Mouse (Mus musculus) right cerebral cortex, postnatal 14 days (tissue): Measurements from ENCODE around the gene Rpl36al.

Source experiments
- DNase-seq: peaks from one replicate; pipeline ENCODE4 v3.0.0; 2022

Rpl36al gene

GRCm38 (mm10) chr12:69183583-69184308, at the start of gene Rpl36al, which contains the start of gene Mgat2:
TSS of gene Rpl36al (minus strand) at chr12:69184083.
TSS of gene Mgat2 (plus strand) at chr12:69184157.
- DNase-seq = peak; percentile 100

GRCm38 (mm10) chr12:69229251-69229650, 45.4 kb upstream of the Rpl36al start:
- no peak for DNase-seq

DNA sequence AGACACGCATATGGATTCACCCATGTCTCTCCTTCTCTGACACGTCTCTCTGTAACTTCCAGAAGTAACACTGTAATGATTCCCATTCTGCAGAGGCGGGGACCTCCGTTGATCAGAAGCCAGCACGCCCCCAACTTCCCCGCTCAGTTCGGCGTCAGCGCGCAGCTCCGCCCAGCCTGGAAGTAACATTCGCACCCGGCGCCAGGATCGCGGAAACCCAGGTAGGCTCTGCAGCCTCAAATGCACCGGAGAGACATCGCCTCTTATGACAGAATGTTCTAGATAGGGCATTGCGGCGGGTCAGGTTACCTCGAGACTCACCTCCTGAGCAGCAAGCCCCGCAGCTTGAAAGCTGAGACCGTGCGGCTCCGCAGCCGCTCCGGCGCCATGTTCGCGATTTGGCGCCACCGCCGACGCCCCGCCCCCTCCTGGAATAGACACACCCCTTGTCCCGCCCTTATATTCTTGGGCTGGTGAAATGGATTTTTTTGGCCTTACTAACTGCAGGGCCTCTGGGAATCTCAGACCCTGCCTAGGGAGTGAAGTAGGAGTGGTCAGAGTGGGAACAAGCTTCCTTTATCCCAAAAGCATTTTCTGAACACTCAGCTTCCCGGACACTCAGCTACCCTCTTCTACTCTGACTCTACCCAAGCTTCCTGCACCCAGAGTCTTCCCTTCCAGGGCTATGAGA, 44.0 kb upstream of the Rpl36al start, which contains the start of gene Pole2:
Pole2 (minus strand) TSS at position 420 of the 691 bp plus-strand sequence.
- DNase-seq = peak; percentile 83

DNA sequence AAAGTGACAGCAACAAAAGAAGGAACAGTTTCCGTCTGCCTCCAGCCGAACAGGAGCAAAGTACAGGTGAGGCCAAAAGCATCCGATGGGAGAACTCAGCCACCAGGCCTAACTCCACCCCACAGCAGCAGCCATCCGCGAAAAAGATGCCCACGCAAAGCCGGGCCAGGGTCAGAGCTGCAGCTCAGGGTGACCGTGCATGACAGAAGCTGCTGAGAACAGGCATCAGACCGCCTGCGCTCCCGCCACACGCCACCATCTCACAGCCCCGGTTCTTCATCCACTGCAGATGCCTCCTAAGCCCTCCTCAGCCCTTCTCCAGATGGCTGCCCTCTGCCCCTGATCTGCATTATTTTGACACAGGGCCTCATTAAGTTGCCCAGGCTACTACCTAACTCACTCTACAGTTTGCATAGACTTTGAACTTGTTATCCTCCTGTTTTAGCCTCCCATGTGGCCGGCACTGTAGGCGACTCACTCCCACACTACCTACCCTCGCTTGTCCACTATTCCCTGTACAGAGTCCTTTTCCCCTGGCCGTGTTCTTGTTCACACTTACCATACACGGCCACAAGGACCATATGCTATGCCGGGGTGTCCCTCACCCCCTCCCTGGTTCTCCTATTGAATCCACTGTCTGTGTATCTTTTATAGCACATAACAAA, 36.9 kb upstream of the Rpl36al start:
- DNase-seq = no peak

GRCm38 (mm10) chr12:69216587-69216986, 32.7 kb upstream of the Rpl36al start:
- no peak for DNase-seq

DNA sequence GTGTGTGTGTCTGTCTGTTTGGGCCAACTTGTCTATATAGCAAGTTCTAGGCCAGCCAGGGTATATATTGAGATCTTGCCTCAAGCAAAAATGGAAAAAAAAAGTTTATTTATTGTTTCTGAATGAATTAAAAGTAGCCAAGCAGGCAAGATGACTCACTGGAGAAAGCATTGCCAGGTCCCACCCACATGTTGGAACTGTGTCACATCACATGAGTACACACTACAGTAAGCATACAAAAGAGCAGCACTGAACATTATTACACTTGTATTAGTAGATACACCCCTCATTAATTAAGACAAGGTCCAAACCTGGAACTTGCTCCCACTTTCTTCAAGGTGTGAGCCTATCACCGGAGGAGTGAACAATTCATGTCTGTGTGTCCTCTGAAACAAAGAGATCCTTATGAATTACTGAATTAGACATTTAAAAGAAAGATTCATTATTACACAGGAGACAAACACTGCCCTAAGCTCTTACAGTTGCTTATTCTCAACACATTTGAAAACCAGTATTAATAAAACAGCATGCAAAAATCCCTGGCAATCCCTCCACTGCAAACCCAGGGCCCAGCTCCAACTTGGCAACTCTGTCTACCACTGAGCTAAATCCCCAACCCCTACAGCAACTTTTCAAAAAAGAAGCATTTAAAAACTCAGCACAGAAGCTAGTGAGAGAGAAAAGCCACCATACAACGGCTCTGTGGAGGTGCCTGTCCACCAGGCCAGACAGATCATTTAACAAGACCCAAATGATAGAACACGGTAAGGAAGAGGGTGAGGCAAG, 31.3 kb upstream of the Rpl36al start:
- peak; percentile 42 for DNase-seq

- DNase-seq = no peak
Measured at GRCm38 (mm10) chr12:69214393-69214792, 30.5 kb upstream of the Rpl36al start.

- no peak for DNase-seq
Measured at GRCm38 (mm10) chr12:69213186-69213777, 29.4 kb upstream of the Rpl36al start.

- DNase-seq = no peak
Measured at GRCm38 (mm10) chr12:69211057-69211456, 27.2 kb upstream of the Rpl36al start.

DNA sequence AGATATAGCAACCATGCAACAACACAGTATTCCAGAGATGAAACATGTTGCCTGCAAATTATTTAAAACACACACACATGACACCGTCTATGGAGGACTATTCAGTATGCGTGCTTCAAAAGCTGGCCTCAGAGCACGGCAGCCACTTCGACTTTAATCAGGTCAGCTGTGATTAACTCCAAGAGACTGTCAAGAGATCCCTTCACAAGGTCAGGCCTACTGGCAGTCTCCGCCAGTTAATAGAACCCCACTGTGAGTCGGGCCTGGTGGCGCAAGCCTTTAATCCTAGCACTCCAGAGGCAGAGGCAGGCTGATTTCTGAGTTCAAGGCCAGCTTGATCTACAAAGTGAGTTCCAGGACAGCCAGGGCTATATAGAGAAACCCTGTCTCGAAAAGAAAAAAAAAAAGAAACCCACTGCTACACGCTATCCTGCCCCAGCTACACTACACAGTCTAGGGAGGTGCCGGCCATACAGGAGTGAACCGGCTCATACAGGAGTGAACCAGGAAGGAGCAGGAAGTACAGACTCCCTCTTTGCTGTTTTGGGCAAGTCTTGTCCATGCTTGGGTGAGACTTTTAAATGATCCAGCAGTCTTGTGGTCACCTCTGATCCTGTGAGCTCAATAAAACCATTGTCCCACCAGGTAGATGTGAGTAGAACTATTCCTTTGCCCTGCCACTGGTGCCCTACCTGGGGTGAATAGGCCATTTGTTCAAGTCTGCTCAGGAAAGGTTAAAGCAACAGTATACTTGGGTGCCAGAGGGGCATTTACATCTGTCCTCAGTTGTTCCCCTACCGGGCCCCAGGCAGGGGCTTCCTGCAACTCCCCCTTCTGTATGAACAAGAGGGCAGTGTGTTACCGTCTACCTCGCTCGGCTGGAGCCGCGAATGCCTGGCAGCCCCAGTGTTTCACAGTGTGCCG, 26.4 kb upstream of the Rpl36al start:
- DNase-seq = no peak

- DNase-seq = no peak
Measured at GRCm38 (mm10) chr12:69208520-69208919, 24.6 kb upstream of the Rpl36al start.

- DNase-seq = no peak
Measured at GRCm38 (mm10) chr12:69207926-69208325, 24.0 kb upstream of the Rpl36al start.

GRCm38 (mm10) chr12:69207396-69207795, 23.5 kb upstream of the Rpl36al start:
- DNase-seq = no peak

DNA sequence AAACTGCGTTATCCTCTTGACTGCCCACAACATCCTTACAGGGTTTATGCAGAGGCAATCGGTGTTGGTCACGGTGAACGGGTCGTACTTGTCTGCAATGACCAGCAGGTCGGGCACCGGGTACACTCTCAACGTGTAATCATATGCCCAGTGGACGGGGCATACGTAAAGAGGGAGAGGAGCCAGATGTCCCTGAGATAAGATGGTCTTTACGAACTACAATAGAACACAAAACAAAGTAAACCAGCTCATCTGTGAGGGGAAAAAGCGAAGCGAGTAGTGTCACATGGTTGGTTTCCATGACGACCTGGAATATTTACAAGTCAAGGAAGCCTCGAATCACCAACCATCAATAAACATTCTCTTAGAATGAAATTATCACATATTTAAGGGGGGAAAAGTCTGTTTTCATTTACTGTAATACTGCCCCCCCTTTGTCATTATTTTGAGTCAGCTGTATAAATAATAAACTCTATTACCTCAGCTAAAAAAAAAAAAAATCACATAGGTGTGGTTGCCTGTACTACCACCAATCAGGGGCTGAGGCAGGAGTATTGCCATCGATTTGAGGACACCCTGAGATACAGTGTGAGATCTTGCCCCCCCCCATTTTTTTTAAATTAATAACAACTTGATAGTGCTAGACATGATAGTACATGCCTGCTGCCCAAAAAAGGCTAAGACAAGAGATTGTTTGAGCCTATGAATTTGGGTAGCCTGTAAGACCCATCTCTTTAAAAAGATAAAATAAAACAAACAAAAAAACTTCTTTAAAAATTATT, 20.4 kb upstream of the Rpl36al start, which contains the start of gene Gm49384:
Gm49384 (minus strand) TSS at position 216 of the 782 bp plus-strand sequence.
- DNase-seq = no peak

DNA sequence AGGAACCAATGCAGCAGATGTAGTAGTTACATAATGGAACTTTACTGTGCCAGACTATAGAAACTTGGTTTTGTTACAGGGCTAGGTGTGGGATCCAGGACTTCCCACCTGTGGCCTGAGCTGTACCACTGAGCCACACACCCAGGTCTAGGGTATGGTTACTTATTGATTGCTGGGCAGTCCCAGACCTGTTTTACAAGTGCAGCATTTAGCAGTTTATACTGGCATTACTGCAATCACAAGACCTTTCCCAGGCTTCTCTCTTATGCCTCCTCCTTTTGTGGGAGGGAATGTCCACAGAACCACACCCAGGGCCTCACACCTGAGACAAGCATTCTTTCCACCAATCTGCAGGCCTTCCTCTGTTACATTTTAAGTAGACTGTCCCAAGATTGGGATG, 15.1 kb upstream of the Rpl36al start:
- DNase-seq = no peak

- DNase-seq = peak; percentile 68
Measured at GRCm38 (mm10) chr12:69198164-69198535, 14.3 kb upstream of the Rpl36al start, which contains the start of gene Dnaaf2. TSS of gene Dnaaf2 (minus strand) at chr12:69198429.

- DNase-seq = peak; percentile 59
Measured at GRCm38 (mm10) chr12:69197378-69198163, 13.7 kb upstream of the Rpl36al start.

- DNase-seq = peak; percentile 74
Measured at GRCm38 (mm10) chr12:69196444-69197377, 12.8 kb upstream of the Rpl36al start, which contains the start of gene Gm49383. TSS of gene Gm49383 (minus strand) at chr12:69197104.
